Mouse (Mus musculus) C2C12 (cell line): ENCODE data around the gene Syne1. TPM values are rescaled to one million over a fixed set of nuclear protein-coding genes. Genes with fewer than 3 reads are reported as not detected.

Source experiments
- H3K27me3 ChIP-seq: one replicate; pipeline ENCODE4 v1.6.1; 2011; ENCODE audit not compliant: control insufficient read depth, insufficient read depth, insufficient read length
- H3K36me3 ChIP-seq: one replicate; pipeline ENCODE4 v1.6.1; 2011; ENCODE audit not compliant: control insufficient read depth, insufficient read depth
- H3K4me3 ChIP-seq: one replicate; pipeline ENCODE4 v1.5.1; 2011; ENCODE audit warnings: mild to moderate bottlenecking, control low read depth; ENCODE audit not compliant: poor library complexity, insufficient read depth, severe bottlenecking
- H3K79me2 ChIP-seq: one replicate; pipeline ENCODE4 v1.6.1; 2011; ENCODE audit not compliant: control insufficient read depth, insufficient read depth
- H3K79me3 ChIP-seq: one replicate; pipeline ENCODE4 v1.6.1; 2011; ENCODE audit warnings: low read depth, control low read depth
- H3ac ChIP-seq: one replicate; pipeline ENCODE3; 2011; ENCODE audit warnings: low read depth; ENCODE audit not compliant: control insufficient read depth, insufficient read length
- CEBPB ChIP-seq: IDR thresholded peaks from one replicate; pipeline ENCODE4 v1.6.1; 2011; ENCODE audit warnings: low read depth, mild to moderate bottlenecking, control low read depth, moderate library complexity
- CTCF ChIP-seq: IDR thresholded peaks from one replicate; pipeline ENCODE4 v1.5.1; 2011; ENCODE audit not compliant: control insufficient read depth, insufficient read depth, insufficient read length
- FOSL1 ChIP-seq: IDR thresholded peaks from one replicate; pipeline ENCODE4 v1.8.0; 2011; ENCODE audit warnings: mild to moderate bottlenecking, low read length; ENCODE audit not compliant: poor library complexity, insufficient read depth, severe bottlenecking
- MAX ChIP-seq: IDR thresholded peaks from one replicate; pipeline ENCODE4 v1.6.1; 2011; ENCODE audit warnings: mild to moderate bottlenecking, control low read depth
- MYOD1 ChIP-seq: IDR thresholded peaks from one replicate; pipeline ENCODE4 v1.6.1; 2011; ENCODE audit warnings: low read depth; ENCODE audit not compliant: control insufficient read depth, insufficient read length
- MYOG ChIP-seq: IDR thresholded peaks from one replicate; pipeline ENCODE4 v1.6.1; 2011; ENCODE audit not compliant: control insufficient read depth, insufficient read length; ENCODE audit errors: extremely low read depth
- USF1 ChIP-seq: IDR thresholded peaks from one replicate; pipeline ENCODE4 v1.6.1; 2011; ENCODE audit warnings: low read depth, mild to moderate bottlenecking, control low read depth, moderate library complexity
- polyA plus RNA-seq: library from polyadenylated mRNA; unstranded; fragments of >200 nt; fragmentation: generic; extraction: Trizol; gene quantifications from one replicate; pipeline ENCODE4 v1.2.1, GENCODE M21; 2012; ENCODE audit warnings: missing spikeins

Syne1 gene
- polyA plus RNA-seq, 1 experiment = 4.1 TPM

DNA sequence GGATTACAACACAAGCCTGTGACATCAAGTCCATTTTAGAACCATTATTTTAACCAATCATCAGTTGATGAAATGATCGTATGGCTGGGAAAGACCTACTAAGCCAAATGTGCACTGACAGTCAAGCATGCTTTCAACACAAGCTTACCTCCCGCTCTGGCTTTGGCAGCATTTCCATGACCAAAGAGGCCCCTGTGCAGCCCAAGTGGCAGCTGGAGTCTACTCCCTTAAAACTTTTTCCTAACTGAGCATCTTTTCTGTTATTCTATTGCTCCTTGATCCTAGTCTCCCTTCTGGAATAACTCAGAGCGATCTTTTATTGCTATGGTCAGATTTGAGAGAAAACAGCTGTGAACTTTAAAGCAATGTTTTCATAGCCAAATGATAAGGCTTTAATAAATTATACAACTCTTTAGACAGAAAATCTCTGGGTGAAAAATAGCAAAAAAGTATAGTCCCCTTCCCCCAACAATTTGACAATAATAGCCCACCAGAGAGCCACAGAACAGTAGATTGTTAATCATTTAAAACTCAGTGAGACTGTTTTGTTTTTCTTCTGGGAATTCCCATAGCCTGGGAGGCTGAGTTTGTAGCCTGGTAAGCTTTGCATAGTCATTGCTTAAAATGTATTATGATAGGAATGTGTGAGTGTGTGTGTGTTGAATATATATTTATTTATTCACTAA lies 411.9 kb downstream of the Syne1 start:
- no peak for TF ChIP-seq MYOD1
- no peak for TF ChIP-seq CTCF
- no peak for TF ChIP-seq USF1
- no peak for TF ChIP-seq MYOG
- no peak for TF ChIP-seq FOSL1
- TF ChIP-seq MAX = no peak
- no peak for TF ChIP-seq CEBPB
- H3K79me2 ChIP-seq = no peaks in the 10 kb centered on the region
- H3K27me3 ChIP-seq = no peaks in the 10 kb centered on the region
- H3K4me3 ChIP-seq = no peak overlapping the region
- H3K79me3 ChIP-seq = no peaks in the 10 kb centered on the region
- H3ac ChIP-seq = no peak overlapping the region
- peaks cover 43% of the 10 kb centered on the region for H3K36me3 ChIP-seq

DNA sequence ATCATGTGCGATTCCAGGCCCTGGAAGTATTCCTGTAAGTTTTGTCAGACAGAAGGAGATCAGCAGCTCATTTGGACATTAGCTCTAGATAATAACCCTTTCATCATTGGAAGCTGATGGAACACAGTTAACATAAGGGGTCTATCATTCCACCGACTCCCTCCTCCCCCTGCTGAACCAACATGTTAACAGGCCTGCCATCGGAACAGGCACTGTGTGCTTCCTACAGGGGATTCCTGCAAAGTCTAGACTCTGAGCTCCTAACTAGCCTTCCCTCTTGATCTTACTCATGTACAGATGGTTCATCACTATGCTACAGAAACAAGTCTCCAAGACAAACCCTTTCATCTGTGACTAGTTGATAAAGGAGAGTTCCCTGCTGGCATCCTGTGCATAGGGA lies 419.2 kb downstream of the Syne1 start:
- TF ChIP-seq CTCF = no peak
- no peak for TF ChIP-seq FOSL1
- TF ChIP-seq MYOG = no peak
- TF ChIP-seq MYOD1 = no peak
- TF ChIP-seq CEBPB = no peak
- no peak for TF ChIP-seq USF1
- TF ChIP-seq MAX = no peak
- Histone ChIP-seq H3K79me2 (no peaks in the 10 kb centered on the region), H3K27me3 (no peaks in the 10 kb centered on the region), H3ac (no peak overlapping the region), H3K4me3 (no peak overlapping the region), H3K36me3 (peaks cover 20% of the 10 kb centered on the region), H3K79me3 (no peaks in the 10 kb centered on the region)

DNA sequence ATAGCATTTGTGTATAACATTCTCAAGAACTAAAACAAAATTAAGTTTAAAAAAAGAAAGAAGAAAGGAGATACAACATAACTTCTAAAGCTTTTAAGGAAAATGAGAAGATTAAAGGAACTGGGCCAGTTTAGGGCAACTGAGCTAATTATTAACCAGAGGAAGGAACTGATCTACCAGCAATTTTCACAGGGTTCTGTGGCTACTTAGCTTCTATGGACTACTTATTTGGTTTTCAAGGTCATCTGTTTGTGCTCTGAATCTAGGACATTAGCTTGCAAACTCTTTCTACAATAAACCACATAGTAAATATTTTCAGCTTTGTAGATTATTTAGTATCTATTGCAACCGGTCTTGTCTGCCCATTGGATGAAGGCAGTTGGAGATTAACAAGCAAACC lies 420.8 kb downstream of the Syne1 start:
- Histone ChIP-seq H3K4me3 (no peak overlapping the region), H3K79me2 (no peaks in the 10 kb centered on the region), H3K27me3 (no peaks in the 10 kb centered on the region), H3K79me3 (no peaks in the 10 kb centered on the region), H3K36me3 (peaks cover 35% of the 10 kb centered on the region), H3ac (no peak overlapping the region)
- TF ChIP-seq MYOD1 (no peak), CEBPB (no peak), USF1 (no peak), FOSL1 (no peak), MAX (no peak), MYOG (no peak), CTCF (no peak)

DNA sequence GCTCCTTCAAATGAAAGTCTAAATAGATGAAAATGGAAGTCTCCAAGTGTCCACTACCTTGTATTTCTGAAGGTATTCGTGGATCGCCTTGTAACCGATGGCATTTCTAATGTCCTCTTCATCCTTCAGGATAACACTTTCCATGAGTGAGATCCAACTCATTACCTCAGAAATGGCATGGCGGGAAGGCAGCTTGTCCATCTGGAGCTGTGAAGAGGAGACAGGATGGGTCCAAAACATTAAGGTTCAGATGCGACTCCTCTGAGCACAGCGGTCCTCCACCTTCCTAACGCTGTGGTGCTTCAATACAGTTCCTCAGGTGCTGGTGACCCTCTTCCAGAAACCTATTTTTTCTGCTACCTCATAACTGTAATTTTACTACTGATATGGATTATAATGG lies 426.5 kb downstream of the Syne1 start:
- Histone ChIP-seq H3K36me3 (peaks cover 49% of the 10 kb centered on the region), H3K4me3 (no peak overlapping the region), H3ac (no peak overlapping the region), H3K27me3 (no peaks in the 10 kb centered on the region), H3K79me3 (no peaks in the 10 kb centered on the region), H3K79me2 (no peaks in the 10 kb centered on the region)
- TF ChIP-seq MYOD1 (no peak), FOSL1 (no peak), CEBPB (no peak), MYOG (no peak), CTCF (no peak), MAX (no peak), USF1 (no peak)

- Histone ChIP-seq H3ac (no peak overlapping the region), H3K27me3 (no peaks in the 10 kb centered on the region), H3K79me3 (no peaks in the 10 kb centered on the region), H3K4me3 (no peak overlapping the region), H3K36me3 (peaks cover 35% of the 10 kb centered on the region), H3K79me2 (no peaks in the 10 kb centered on the region)
- no peak for TF ChIP-seq CTCF
- TF ChIP-seq FOSL1 = no peak
- no peak for TF ChIP-seq CEBPB
- no peak for TF ChIP-seq MYOD1
- TF ChIP-seq MYOG = no peak
- TF ChIP-seq MAX = no peak
- TF ChIP-seq USF1 = no peak
These were observed 434.6 kb downstream of the Syne1 start for GRCm38 (mm10) chr10:5116720-5117119.
